Mouse (Mus musculus): Measurements from ENCODE around the gene Rspo1.
"Not testable (repeated sequence)": the region's sequence is repeated elsewhere in the genome, so short reads cannot be mapped to it uniquely, and the experiment has no call there.

The Rspo1 gene

DNA sequence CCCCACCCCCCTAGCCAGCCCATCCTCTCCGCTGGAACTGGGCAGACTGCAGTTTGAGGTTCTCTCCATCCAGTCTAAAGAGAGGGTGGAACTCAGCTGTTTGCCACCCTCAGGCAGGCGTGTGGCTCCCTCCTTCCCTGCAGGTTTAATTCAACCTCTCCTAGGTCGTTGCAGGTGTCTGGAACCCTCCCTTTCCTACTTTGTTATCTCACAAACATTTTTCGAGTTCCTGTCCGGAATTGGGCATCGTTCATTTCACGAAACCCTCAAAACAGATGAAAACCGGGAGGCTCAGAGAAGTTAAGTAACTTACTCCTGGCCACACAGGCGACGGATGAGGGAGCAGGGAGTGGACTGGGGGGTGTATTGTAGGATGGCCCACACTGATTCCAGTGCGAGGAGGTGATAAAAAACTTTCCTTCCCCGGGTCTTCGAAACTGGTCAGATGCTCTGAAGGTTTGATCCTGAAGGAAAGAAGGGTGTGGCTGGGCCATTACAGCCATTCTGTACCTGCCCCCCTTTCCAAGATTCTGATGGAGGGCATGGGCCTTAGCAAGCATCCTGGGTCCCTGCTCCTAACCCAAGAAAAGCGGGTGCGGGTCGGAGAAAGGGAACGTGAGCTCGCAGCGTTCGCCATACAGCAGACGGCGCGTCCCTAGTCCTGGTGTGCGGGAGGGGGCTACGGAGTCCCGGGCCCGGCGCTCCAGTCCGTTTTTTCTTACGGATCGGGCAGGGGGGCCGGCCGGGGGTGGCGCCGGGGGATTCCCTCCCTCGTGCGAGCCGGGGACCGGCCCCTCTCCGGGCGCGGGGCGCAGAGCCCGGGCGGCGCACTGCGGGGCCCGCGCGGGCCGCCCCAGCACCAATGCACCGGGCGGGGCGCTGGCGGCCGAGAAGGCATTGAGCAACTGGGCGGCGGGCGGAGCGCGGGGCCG, at the start of gene Rspo1:
TSS of gene Rspo1 (plus strand) at position 760 of the 932 bp plus-strand sequence.
- DNase-seq (ENCODE audit: low spot score in 2 of 2): peak in 1 of 2 experiments; percentile 22

- peak; percentile 98 to 99 for DNase-seq (ENCODE audit: low spot score in 2 of 2)
These were observed 49.4 kb upstream of the Rspo1 start, which contains the start of gene 9930104L06Rik for GRCm38 (mm10) chr4:124936613-124937471. Gene 9930104L06Rik (plus strand): TSS chr4:124937048.

GRCm38 (mm10) chr4:124939211-124939610, 47.0 kb upstream of the Rspo1 start, which contains the start of gene Cdca8:
Gene Cdca8 (minus strand): TSS chr4:124939311.
- not testable (repeated sequence) for DNase-seq (ENCODE audit: low spot score in 2 of 2)

DNA sequence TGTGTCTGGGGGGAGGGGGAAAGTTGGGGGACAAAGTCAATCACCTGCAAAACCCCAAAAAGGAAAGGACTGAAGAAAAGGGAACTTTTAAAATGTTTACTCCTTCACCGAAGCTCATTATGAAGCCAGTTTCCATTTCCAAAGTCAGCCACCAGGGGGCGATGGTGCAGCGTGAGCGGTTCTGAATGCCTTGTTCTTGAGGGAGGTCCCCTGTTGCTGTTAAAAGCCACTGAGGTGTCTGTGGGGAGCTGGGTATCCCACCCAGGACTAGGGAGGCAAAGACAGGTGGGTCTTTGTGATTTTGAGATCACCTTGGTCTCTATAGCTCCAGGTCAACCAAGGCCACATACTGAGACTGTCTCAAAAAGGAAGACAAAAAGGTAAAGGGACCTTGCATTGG, 43.2 kb upstream of the Rspo1 start:
- peak; percentile 75 to 89 for DNase-seq (ENCODE audit: low spot score in 2 of 2)

DNA sequence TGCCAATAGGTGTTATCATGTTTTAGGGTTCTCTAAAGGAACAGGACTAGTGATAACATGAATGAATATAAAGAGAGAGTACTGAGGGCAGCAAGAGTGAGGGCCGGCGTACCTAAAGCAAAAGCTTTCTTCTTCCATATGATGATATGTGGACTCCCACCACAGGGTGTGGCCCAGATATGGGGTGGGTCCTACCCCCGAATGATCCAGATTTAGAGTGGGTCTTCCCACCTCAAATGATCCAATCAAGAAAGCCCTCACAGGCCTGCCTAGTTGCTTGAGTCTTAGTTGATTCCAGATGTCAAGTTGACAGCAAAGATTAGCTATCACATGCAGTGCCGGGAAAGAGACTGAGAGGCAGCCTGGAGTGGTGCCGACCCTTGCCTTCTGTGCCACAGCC, 42.4 kb upstream of the Rspo1 start:
- no peak for DNase-seq (ENCODE audit: low spot score in 2 of 2)

GRCm38 (mm10) chr4:124944961-124945360, 41.3 kb upstream of the Rspo1 start:
- no peak for DNase-seq (ENCODE audit: low spot score in 2 of 2)

DNA sequence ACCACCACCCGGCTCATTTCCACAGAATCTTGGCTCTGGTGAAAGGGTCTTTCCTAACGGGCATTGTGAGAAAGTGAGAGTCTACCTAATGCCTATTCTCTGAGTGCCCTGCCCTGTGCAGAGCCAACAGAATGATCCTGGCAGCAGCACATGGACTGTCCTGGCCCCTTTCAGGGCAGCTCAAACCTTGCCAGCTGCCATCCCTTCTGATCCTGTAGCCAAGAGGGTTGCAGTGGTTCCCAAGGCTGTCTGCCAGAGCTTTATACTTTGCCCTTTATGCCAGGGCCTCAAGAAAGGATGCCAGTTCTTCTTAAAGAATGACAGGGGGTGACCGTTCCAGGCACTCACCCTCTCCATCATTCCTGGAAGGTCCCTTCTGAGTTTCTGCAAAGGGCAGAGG, 36.7 kb upstream of the Rspo1 start:
- DNase-seq (ENCODE audit: low spot score in 2 of 2): peak in 1 of 2 experiments; percentile 42

- no peak for DNase-seq (ENCODE audit: low spot score in 2 of 2)
These were observed 35.8 kb upstream of the Rspo1 start for GRCm38 (mm10) chr4:124950181-124951035.

GRCm38 (mm10) chr4:124951036-124951433, 35.2 kb upstream of the Rspo1 start:
- DNase-seq (ENCODE audit: low spot score in 2 of 2): no peak

GRCm38 (mm10) chr4:124953546-124953945, 32.7 kb upstream of the Rspo1 start:
- no peak for DNase-seq (ENCODE audit: low spot score in 2 of 2)

DNA sequence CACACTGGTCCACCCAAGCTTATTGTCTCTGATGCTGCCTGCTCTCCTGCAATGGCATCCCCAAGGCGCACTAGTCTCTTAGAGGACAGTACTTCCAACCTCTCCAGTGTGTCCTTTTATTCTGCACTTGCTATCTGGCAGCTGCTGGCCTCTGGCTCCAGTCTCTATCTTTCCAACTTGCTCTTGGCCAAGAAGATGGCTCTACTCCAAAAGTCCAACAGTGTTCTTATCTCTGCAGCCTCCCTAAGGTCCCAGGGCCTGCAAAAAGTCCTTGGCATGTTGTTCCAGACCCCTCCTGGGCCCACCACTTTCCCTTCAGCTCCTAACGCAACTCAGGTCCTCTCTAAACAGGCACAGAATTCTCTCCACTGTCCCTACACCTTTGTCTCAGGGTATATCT, 28.9 kb upstream of the Rspo1 start:
- DNase-seq (ENCODE audit: low spot score in 2 of 2): no peak

DNA sequence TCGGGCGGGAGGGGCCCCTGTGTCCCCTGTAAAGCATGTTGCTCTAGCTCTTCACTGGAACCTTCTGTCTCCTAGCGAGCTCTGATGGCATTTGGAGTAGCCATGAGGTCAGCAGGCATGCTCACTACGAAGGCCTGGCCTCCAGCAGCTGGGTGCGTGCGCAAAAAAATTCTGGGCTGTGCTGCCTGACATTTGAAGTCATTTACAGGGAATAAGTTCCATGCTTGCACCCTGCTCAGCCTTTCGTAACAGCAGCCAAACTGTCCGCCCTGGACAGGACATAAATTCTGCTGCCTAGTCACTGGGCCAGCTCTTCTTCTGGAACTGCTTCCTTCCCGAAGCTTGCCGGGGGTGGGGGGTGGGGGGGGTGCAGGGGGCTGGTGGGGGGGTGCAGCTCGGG, 27.2 kb upstream of the Rspo1 start:
- no peak for DNase-seq (ENCODE audit: low spot score in 2 of 2)

DNA sequence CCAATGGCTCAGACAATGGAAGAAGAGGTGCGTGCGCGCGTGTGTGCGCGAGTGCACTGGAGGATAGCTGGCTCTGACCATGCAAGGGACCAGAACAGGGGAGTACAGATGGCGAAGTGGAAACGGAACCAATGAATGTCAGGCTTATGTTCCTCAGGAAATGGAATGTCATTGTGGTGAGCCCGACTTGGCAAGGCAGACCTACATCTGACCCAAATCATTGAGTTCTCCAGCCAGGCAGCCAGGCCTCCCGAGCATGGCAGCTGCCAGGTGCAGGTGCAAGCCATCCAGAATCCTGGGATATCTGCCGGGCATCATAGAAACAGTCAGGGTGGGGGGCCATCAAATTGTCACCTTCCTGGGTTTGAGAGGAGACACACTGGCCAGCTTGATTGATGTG, 25.3 kb upstream of the Rspo1 start:
- DNase-seq (ENCODE audit: low spot score in 2 of 2): no peak

DNA sequence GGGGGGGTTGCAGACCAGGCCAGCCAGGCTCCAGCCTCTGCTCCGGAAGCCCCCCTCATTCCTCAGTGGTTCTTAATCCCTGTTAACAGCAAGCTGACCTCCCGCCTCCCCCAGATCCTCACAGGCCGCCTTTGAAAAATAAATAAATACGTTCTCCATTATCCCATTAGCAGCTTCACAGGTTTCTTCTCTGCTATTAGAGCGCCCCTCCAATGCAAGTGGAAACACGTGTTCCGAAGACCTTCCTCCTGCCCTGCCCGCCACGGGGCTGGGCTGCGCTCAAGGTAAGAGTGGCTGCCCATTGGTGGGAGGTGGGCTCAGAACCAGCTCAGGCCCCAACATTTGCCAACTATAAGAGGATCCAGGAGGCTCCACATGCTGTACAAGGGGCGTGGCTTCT, 23.7 kb upstream of the Rspo1 start:
- DNase-seq (ENCODE audit: low spot score in 2 of 2): no peak

GRCm38 (mm10) chr4:124964912-124965599, 21.2 kb upstream of the Rspo1 start:
- no peak for DNase-seq (ENCODE audit: low spot score in 2 of 2)

DNA sequence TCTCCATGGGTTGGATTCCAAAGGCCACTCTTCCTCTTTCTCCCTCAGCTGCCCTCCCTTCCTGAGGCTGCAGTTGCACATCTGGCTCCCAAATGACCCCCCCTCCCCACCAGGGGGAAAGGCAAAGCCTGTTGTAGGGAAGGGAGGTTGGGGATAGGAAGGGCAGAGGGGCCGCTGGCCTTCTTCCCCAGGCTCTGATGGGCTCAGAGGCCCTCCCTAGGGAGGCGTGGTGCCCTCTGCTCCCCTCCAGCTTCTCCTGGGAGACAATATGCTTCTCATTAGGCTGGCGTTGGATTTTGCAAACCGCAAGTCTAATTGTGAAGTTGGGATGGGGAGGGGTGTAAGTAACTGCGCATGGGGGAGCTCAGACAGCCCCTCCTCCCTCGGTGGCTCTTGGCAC, 17.5 kb upstream of the Rspo1 start:
- no peak for DNase-seq (ENCODE audit: low spot score in 2 of 2)

DNA sequence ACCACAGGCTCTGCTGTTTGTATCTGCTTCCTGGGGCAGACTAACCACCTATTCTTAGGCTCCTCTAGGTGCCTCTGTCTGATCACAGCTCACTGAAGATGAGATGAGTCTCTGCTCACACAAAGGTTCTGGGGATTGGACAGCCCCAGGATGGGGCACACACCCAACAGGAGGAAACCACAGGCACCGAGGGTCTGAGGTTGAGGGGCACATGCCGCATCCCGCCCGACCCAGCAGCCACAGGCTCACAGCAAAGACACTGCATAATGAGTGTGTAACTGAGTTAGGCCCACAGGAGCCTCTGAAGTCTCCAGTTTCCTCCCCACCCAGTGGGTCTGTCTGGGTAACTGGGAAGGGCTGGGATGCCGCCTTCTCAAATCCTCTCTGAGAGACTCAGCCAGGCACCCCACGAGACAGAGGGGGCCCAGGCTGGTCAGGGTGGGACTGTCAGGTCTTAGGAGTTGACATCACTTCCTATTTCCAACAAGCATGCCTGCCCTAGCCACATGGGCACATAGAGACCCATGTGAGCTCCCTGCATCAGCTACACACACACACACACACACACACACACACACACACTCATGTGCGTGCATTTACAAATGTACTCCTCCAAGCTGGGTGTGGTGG, 16.9 kb upstream of the Rspo1 start:
- DNase-seq (ENCODE audit: low spot score in 2 of 2): no peak

DNA sequence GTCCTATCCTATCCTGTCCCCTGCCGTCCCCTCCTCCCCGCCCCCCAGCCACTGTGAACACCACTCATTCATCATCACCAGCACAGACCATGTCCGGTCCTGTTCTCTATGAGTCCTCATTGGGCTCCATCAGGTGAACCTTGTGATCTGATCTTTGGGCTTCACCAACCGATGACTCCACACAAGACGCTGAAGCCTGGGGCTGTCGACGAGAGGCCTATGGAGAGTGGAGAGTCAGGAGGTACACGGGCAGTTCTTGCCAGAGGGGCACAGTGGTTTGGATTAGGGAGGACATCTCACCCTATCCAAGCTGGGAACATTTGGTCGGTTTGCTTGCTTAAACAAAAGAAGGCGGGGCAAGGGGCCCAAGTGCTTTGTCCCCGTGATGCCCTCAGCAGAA, 16.0 kb upstream of the Rspo1 start:
- no peak for DNase-seq (ENCODE audit: low spot score in 2 of 2)

DNA sequence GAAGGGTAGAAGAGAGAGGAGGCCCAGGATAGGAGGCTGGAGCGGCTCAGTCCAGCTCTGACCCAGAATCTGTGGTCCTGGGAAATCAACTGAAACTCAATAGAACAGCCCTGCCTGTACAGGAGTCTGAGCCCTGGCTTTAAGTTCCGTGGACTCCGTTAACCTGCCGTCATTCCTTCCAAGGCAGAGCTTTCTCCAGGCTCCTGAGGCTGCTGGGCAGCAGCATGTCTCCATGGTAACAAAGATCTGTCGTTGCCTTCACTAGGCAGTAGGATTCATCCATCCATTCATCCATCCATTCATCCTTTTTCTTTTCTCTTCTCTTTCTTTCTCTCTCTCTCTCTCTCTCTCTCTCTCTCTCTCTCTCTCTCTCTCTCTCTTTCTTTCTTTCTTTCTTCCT, 15.6 kb upstream of the Rspo1 start:
- DNase-seq (ENCODE audit: low spot score in 2 of 2): peak in 1 of 2 experiments; percentile 54

DNA sequence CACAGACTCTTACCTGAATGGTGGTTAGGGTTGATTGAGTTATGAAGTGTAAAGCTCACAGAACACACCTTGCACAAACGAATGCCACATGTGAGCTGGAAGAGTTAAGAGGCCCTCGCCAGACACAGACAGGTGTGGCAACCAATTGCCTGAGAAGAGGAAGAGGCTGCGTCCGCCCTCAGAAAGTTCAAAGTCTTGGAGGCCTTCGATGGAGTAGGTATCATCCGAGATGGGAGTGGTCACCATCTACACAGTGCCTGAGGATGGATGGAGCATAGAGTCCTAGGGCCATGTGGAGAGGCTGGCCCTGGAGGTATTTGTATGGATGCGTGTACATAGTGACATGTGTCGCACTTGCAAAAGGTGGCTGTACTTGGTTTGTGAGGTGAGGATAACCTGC, 15.1 kb upstream of the Rspo1 start:
- DNase-seq (ENCODE audit: low spot score in 2 of 2): no peak
